Mouse (Mus musculus) lung, embryonic 15.5 days (tissue): ENCODE data around the gene Exoc4. TPM values are rescaled to one million over a fixed set of nuclear protein-coding genes. Genes with fewer than 3 reads are reported as not detected.

Source experiments
- ATAC-seq: fragments of 200-750 bp; cut with Nextera tagmentation; 2 replicates; pipeline ENCODE4 v1.8.0; 2017; ENCODE audit warnings: moderate number of reproducible peaks, borderline replicate concordance; ENCODE audit not compliant: low FRiP score, low TSS enrichment; ENCODE audit errors: extremely low read depth
- H3K27ac ChIP-seq: fragments of 300-500 bp; sonication (generic); 2 replicates; pipeline ENCODE4 v1.5.1; 2015; ENCODE audit warnings: moderate library complexity, mild to moderate bottlenecking, inconsistent platforms
- H3K27me3 ChIP-seq: fragments of 300-500 bp; sonication (generic); 2 replicates; pipeline ENCODE4 v1.6.1; 2015; ENCODE audit warnings: inconsistent platforms
- H3K36me3 ChIP-seq: fragments of 300-500 bp; sonication (generic); 2 replicates; pipeline ENCODE4 v1.6.1; 2015; ENCODE audit warnings: inconsistent platforms
- H3K4me1 ChIP-seq: fragments of 300-500 bp; sonication (generic); 2 replicates; pipeline ENCODE4 v1.6.1; 2015; ENCODE audit warnings: inconsistent platforms
- H3K4me2 ChIP-seq: fragments of 300-500 bp; sonication (generic); 2 replicates; pipeline ENCODE4 v1.6.1; 2015; ENCODE audit warnings: inconsistent platforms, mild to moderate bottlenecking, moderate library complexity
- H3K4me3 ChIP-seq: fragments of 300-500 bp; sonication (generic); 2 replicates; pipeline ENCODE4 v1.5.1; 2015; ENCODE audit warnings: mild to moderate bottlenecking, inconsistent platforms
- H3K9ac ChIP-seq: fragments of 300-500 bp; sonication (generic); 2 replicates; pipeline ENCODE4 v1.6.1; 2015; ENCODE audit warnings: inconsistent platforms
- H3K9me3 ChIP-seq: fragments of 300-500 bp; sonication (generic); 2 replicates; pipeline ENCODE4 v1.6.1; 2016; ENCODE audit warnings: inconsistent platforms
- WGBS: fragments of 180-500 bp; shearing (Covaris S2); methylation state at CpG from one replicate; pipeline ENCODE4 v1.1.7; 2015; 5-methylcytosine and 5-hydroxymethylcytosine counted together
- polyA plus RNA-seq: library from polyadenylated mRNA; unstranded; fragments of >200 nt; fragmentation: Nextera tagmentation; extraction: Ambion mirVana; gene quantifications from 2 replicates; pipeline ENCODE4 v1.2.1, GENCODE M21; 2015

Gene Exoc4
- polyA plus RNA-seq, 1 experiment from 2014 or later = 40.8 TPM

- Histone ChIP-seq H3K27ac (no peak overlapping the region), H3K9ac (no peak overlapping the region), H3K27me3 (no peaks in the 10 kb centered on the region), H3K9me3 (no peaks in the 10 kb centered on the region), H3K4me2 (no peak overlapping the region), H3K4me1 (peaks cover 6% of the 10 kb centered on the region; the same call in 1 of the 2 replicates), H3K36me3 (no peaks in the 10 kb centered on the region), H3K4me3 (no peak overlapping the region)
- 65% methylated on average over 8 of the region's 8 CpGs for WGBS
- no peak for ATAC-seq
Observed at GRCm38 (mm10) chr6:33930087-33930945, 681.4 kb downstream of the Exoc4 start.

- Histone ChIP-seq H3K4me2 (no peak overlapping the region), H3K4me1 (no peaks in the 10 kb centered on the region), H3K36me3 (no peaks in the 10 kb centered on the region), H3K27me3 (no peaks in the 10 kb centered on the region), H3K27ac (no peak overlapping the region), H3K9ac (no peak overlapping the region), H3K4me3 (no peak overlapping the region), H3K9me3 (no peaks in the 10 kb centered on the region)
- ATAC-seq = no peak
- 86% methylated on average over 4 of the region's 4 CpGs for WGBS
Observed at GRCm38 (mm10) chr6:33937906-33938305, 689.0 kb downstream of the Exoc4 start.

DNA sequence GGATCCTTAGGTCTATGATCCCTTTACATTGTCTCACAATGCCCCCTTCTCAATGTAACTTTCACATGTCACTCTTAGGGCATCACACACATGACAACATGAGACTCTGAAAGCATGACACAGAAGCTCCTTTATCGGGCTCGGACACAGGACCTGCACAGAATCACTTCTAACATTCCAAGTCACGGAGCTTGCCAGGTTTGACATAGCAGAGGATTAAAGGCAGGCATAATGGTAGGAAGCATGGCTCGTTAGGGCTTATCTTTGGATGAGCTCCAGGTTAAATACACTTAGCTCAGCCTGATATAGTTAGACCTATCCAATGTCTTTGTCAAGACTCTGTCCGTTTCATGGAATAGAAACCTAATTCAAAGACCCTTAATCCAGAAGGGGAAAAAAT is 690.3 kb downstream of the Exoc4 start:
- no peak overlapping the region for H3K27ac ChIP-seq
- WGBS = 49% methylated on average over 5 of the region's 5 CpGs

GRCm38 (mm10) chr6:33946911-33947489 is 698.1 kb downstream of the Exoc4 start:
- ATAC-seq = peak; percentile 70
- no peak overlapping the region for H3K27ac ChIP-seq
- H3K9ac ChIP-seq = no peak overlapping the region
- H3K9me3 ChIP-seq = no peaks in the 10 kb centered on the region
- H3K27me3 ChIP-seq = no peaks in the 10 kb centered on the region
- H3K36me3 ChIP-seq = no peaks in the 10 kb centered on the region
- no peak overlapping the region for H3K4me3 ChIP-seq
- 37% methylated on average over 2 of the region's 2 CpGs for WGBS
- H3K4me1 ChIP-seq = 0 out of 2 replicates have a peak, but pooled peaks cover 2% of the 10 kb centered on the region
- no peak overlapping the region for H3K4me2 ChIP-seq

More for the DNA sequence above, 690.3 kb downstream of the Exoc4 start:
- Histone ChIP-seq H3K36me3 (no peaks in the 10 kb centered on the region), H3K4me1 (no peaks in the 10 kb centered on the region), H3K4me2 (no peak overlapping the region), H3K9me3 (no peaks in the 10 kb centered on the region), H3K9ac (no peak overlapping the region), H3K4me3 (no peak overlapping the region), H3K27me3 (no peaks in the 10 kb centered on the region)
- no peak for ATAC-seq

GRCm38 (mm10) chr6:33950113-33950512 is 701.2 kb downstream of the Exoc4 start:
- no peak overlapping the region for H3K4me2 ChIP-seq
- H3K36me3 ChIP-seq = no peaks in the 10 kb centered on the region
- 92% methylated on average over 2 of the region's 2 CpGs for WGBS
- H3K4me1 ChIP-seq = 0 out of 2 replicates have a peak, but pooled peaks cover 2% of the 10 kb centered on the region
- no peaks in the 10 kb centered on the region for H3K27me3 ChIP-seq
- H3K9me3 ChIP-seq = no peaks in the 10 kb centered on the region
- no peak overlapping the region for H3K27ac ChIP-seq
- no peak overlapping the region for H3K9ac ChIP-seq
- H3K4me3 ChIP-seq = no peak overlapping the region
- no peak for ATAC-seq

DNA sequence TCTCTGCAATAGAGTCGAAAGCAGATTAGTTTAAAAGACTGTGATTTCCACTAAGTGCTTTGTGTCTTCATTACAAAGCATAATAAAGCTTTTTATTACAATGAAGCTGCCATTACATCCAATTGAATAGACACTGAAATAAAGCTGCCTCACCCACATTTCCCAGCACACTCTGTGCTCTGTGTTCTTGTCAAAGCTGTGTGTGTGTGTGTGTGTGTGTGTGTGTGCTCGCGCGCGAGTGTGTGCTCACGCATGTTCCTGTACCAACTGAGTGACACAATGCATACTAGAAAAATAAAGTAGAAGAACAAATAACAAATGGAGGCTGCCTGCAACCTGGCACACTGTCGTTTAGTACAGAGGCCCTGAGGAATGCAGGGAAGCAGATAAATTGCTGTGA is 706.6 kb downstream of the Exoc4 start:
- 81% methylated on average over 7 of the region's 7 CpGs for WGBS

DNA sequence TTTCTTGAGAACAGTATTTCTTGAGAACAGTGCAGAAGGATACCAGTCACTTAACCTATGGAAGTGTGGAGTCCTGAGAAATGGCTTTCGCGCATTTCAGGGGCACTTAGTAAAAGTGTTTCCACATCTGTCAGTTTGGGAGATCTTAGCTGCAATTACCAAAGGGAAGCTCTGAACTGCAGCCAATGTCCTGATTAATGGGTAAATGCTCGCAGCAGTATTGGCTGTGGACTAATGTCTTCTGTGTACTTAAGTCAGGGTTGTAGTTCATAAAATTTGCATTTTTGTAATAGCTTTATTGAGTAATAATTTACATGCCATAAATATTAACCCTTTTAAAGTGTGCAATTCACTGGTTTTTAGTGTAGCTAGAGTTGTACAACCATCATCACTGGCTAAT is 709.4 kb downstream of the Exoc4 start:
- H3K9ac ChIP-seq = no peak overlapping the region
- ATAC-seq = peak; percentile 69; the same call in 1 of the 2 replicates
- no peak overlapping the region for H3K4me3 ChIP-seq
- no peaks in the 10 kb centered on the region for H3K36me3 ChIP-seq
- H3K27me3 ChIP-seq = no peaks in the 10 kb centered on the region
- whole genome bisulfite sequencing = 51% methylated on average over 3 of the region's 3 CpGs
- H3K4me1 ChIP-seq = no peaks in the 10 kb centered on the region
- no peaks in the 10 kb centered on the region for H3K9me3 ChIP-seq
- no peak overlapping the region for H3K27ac ChIP-seq
- H3K4me2 ChIP-seq = no peak overlapping the region

More for the DNA sequence above, 706.6 kb downstream of the Exoc4 start:
- H3K4me1 ChIP-seq = no peaks in the 10 kb centered on the region
- H3K9me3 ChIP-seq = no peaks in the 10 kb centered on the region
- H3K36me3 ChIP-seq = no peaks in the 10 kb centered on the region
- H3K27me3 ChIP-seq = no peaks in the 10 kb centered on the region
- ATAC-seq = no peak
- H3K27ac ChIP-seq = no peak overlapping the region
- H3K9ac ChIP-seq = no peak overlapping the region
- H3K4me2 ChIP-seq = no peak overlapping the region
- no peak overlapping the region for H3K4me3 ChIP-seq

- Histone ChIP-seq H3K27ac (no peak overlapping the region), H3K9me3 (no peaks in the 10 kb centered on the region), H3K36me3 (no peaks in the 10 kb centered on the region), H3K4me2 (no peak overlapping the region), H3K27me3 (no peaks in the 10 kb centered on the region), H3K4me3 (no peak overlapping the region), H3K4me1 (no peaks in the 10 kb centered on the region), H3K9ac (no peak overlapping the region)
- no peak for ATAC-seq
- 84% methylated on average over 2 of the region's 2 CpGs for WGBS
Observed at GRCm38 (mm10) chr6:33960766-33961165, 711.9 kb downstream of the Exoc4 start.

GRCm38 (mm10) chr6:33963092-33963491 is 714.2 kb downstream of the Exoc4 start:
- Histone ChIP-seq H3K4me3 (no peak overlapping the region), H3K9me3 (no peaks in the 10 kb centered on the region), H3K4me1 (no peaks in the 10 kb centered on the region), H3K4me2 (no peak overlapping the region), H3K27ac (no peak overlapping the region), H3K27me3 (no peaks in the 10 kb centered on the region), H3K9ac (no peak overlapping the region), H3K36me3 (no peaks in the 10 kb centered on the region)
- WGBS = 78% methylated on average over 2 of the region's 2 CpGs
- ATAC-seq = no peak

DNA sequence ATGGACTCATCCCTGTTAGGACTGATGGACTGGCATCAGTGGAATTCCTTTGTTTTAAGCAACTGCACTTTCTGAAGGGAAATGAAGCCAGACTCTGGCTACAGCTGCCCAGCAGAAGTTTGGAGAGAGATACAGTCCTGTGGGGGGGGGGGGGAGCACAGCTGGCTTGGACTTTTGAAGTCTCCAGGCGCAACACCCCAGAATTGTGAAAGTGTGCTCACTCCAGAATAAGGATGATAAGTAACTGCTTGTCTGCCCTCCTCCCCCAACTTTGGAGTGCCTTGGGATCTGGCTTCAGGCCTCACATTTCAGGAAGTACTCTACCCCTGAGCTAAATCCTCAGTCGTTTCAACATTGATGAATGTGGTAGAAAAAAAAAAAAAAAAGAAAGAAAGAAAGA is 716.7 kb downstream of the Exoc4 start:
- no peak for ATAC-seq
- Histone ChIP-seq H3K4me3 (no peak overlapping the region), H3K9me3 (no peaks in the 10 kb centered on the region), H3K36me3 (no peaks in the 10 kb centered on the region), H3K9ac (no peak overlapping the region), H3K27ac (no peak overlapping the region), H3K4me2 (no peak overlapping the region), H3K4me1 (no peaks in the 10 kb centered on the region), H3K27me3 (no peaks in the 10 kb centered on the region)
- 17% methylated on average over 2 of the region's 2 CpGs for WGBS

GRCm38 (mm10) chr6:33968746-33969145 is 719.9 kb downstream of the Exoc4 start:
- H3K9ac ChIP-seq = no peak overlapping the region
- H3K27ac ChIP-seq = no peak overlapping the region
- H3K4me1 ChIP-seq = no peaks in the 10 kb centered on the region
- no peak for ATAC-seq
- no peak overlapping the region for H3K4me3 ChIP-seq
- no peaks in the 10 kb centered on the region for H3K36me3 ChIP-seq
- H3K9me3 ChIP-seq = no peaks in the 10 kb centered on the region
- no peaks in the 10 kb centered on the region for H3K27me3 ChIP-seq
- H3K4me2 ChIP-seq = no peak overlapping the region
- WGBS = 66% methylated on average over 2 of the region's 2 CpGs

DNA sequence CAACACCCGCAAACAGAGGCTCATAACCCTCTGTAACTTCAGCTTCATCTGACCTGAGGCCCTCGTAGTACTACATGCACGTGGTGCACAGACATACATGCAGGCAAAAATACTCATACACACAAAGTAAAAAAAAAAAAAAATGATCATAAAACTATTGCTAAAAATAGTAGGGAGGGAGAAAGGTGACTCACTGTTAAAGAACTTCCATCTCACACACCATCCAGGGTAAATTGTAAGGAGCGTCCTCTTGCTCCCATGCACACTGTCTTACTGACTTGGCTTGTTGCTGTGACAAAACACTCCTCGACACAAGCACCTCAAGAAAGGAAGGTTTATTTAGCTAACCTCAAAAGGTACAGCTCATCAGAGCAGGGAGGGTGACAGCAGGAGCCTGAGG is 723.9 kb downstream of the Exoc4 start:
- H3K4me2 ChIP-seq = no peak overlapping the region
- WGBS = 76% methylated on average over 5 of the region's 5 CpGs

More for the DNA sequence above, 723.9 kb downstream of the Exoc4 start:
- H3K4me1 ChIP-seq = no peaks in the 10 kb centered on the region
- no peak overlapping the region for H3K9ac ChIP-seq
- H3K27me3 ChIP-seq = no peaks in the 10 kb centered on the region
- H3K4me3 ChIP-seq = no peak overlapping the region
- no peaks in the 10 kb centered on the region for H3K9me3 ChIP-seq
- ATAC-seq = no peak
- H3K27ac ChIP-seq = no peak overlapping the region
- no peaks in the 10 kb centered on the region for H3K36me3 ChIP-seq
